Mouse (Mus musculus): ENCODE data around the gene Dock8. TPM values are rescaled to one million over a fixed set of nuclear protein-coding genes. Genes with fewer than 3 reads are reported as not detected.

The Dock8 gene
- polyA plus RNA-seq, 2 experiments = 4.8 to 8.3 TPM

GRCm38 (mm10) chr19:25038293-25038692, 39.0 kb downstream of the Dock8 start:
- Histone ChIP-seq H3K4me3 (replicated peaks; ENCODE audit: low read length) (no peak overlapping the region), H3K9ac (ENCODE audit: low read depth, low read length, severe bottlenecking) (no peak overlapping the region), H3K36me3 (ENCODE audit: control insufficient read depth, insufficient read depth, low read length) (no peaks in the 10 kb centered on the region), H3K9me3 (ENCODE audit: control insufficient read depth, low read length) (no peaks in the 10 kb centered on the region), H3K27me3 (ENCODE audit: control insufficient read depth, insufficient read depth, low read length) (no peaks in the 10 kb centered on the region), H3K4me1 (ENCODE audit: control insufficient read depth, insufficient read depth, low read length) (0 out of 2 replicates have a peak, but pooled peaks cover 3% of the 10 kb centered on the region), H3K4me2 (replicated peaks; ENCODE audit: low read depth, low read length, severe bottlenecking) (no peak overlapping the region), H3K27ac (replicated peaks; ENCODE audit: low read depth, low read length) (no peak overlapping the region)
- no peak for DNase-seq (ENCODE audit: low spot score)
- TF ChIP-seq POLR2A (IDR thresholded peaks at IDR 0.05; ENCODE audit: borderline replicate concordance, extremely low read depth, insufficient read depth, insufficient read length) = no peak
- 34% methylated on average over 6 of the region's 6 CpGs for WGBS
- no peak for ATAC-seq (ENCODE audit: low FRiP score, low read depth)

- DNase-seq (ENCODE audit: low spot score) (no peak), ATAC-seq (ENCODE audit: low FRiP score, low read depth) (no peak)
- Histone ChIP-seq H3K9ac (ENCODE audit: low read depth, low read length, severe bottlenecking) (no peak overlapping the region), H3K4me1 (ENCODE audit: control insufficient read depth, insufficient read depth, low read length) (0 out of 2 replicates have a peak, but pooled peaks cover 3% of the 10 kb centered on the region), H3K4me2 (replicated peaks; ENCODE audit: low read depth, low read length, severe bottlenecking) (no peak overlapping the region), H3K27me3 (ENCODE audit: control insufficient read depth, insufficient read depth, low read length) (no peaks in the 10 kb centered on the region), H3K9me3 (ENCODE audit: control insufficient read depth, low read length) (no peaks in the 10 kb centered on the region), H3K36me3 (ENCODE audit: control insufficient read depth, insufficient read depth, low read length) (no peaks in the 10 kb centered on the region), H3K4me3 (replicated peaks; ENCODE audit: low read length) (no peak overlapping the region), H3K27ac (replicated peaks; ENCODE audit: low read depth, low read length) (no peak overlapping the region)
- 46% methylated on average over 6 of the region's 6 CpGs for WGBS
- no peak for TF ChIP-seq POLR2A (IDR thresholded peaks at IDR 0.05; ENCODE audit: borderline replicate concordance, extremely low read depth, insufficient read depth, insufficient read length)
Observed at GRCm38 (mm10) chr19:25041209-25041608, 41.9 kb downstream of the Dock8 start.

GRCm38 (mm10) chr19:25042973-25043372, 43.6 kb downstream of the Dock8 start:
- 0 out of 2 replicates have a peak, but pooled peaks cover 3% of the 10 kb centered on the region for H3K4me1 ChIP-seq (ENCODE audit: control insufficient read depth, insufficient read depth, low read length)
- no peaks in the 10 kb centered on the region for H3K9me3 ChIP-seq (ENCODE audit: control insufficient read depth, low read length)
- no peaks in the 10 kb centered on the region for H3K27me3 ChIP-seq (ENCODE audit: control insufficient read depth, insufficient read depth, low read length)
- no peak overlapping the region for H3K4me3 ChIP-seq (replicated peaks; ENCODE audit: low read length)
- DNase-seq (ENCODE audit: low spot score) (no peak), ATAC-seq (ENCODE audit: low FRiP score, low read depth) (no peak)
- no peak overlapping the region for H3K27ac ChIP-seq (replicated peaks; ENCODE audit: low read depth, low read length)
- no peak overlapping the region for H3K9ac ChIP-seq (ENCODE audit: low read depth, low read length, severe bottlenecking)
- no peak for TF ChIP-seq POLR2A (IDR thresholded peaks at IDR 0.05; ENCODE audit: borderline replicate concordance, extremely low read depth, insufficient read depth, insufficient read length)
- WGBS = 73% methylated on average over 11 of the region's 11 CpGs
- no peak overlapping the region for H3K4me2 ChIP-seq (replicated peaks; ENCODE audit: low read depth, low read length, severe bottlenecking)
- no peaks in the 10 kb centered on the region for H3K36me3 ChIP-seq (ENCODE audit: control insufficient read depth, insufficient read depth, low read length)

GRCm38 (mm10) chr19:25044057-25044456, 44.7 kb downstream of the Dock8 start:
- 74% methylated on average over 3 of the region's 3 CpGs for WGBS
- DNase-seq (ENCODE audit: low spot score) = no peak
- no peaks in the 10 kb centered on the region for H3K27me3 ChIP-seq (ENCODE audit: control insufficient read depth, insufficient read depth, low read length)

GRCm38 (mm10) chr19:25052355-25052754, 53.0 kb downstream of the Dock8 start:
- H3K4me1 ChIP-seq (ENCODE audit: control insufficient read depth, insufficient read depth, low read length) = no peaks in the 10 kb centered on the region
- H3K9ac ChIP-seq (ENCODE audit: low read depth, low read length, severe bottlenecking) = no peak overlapping the region
- no peak overlapping the region for H3K4me3 ChIP-seq (replicated peaks; ENCODE audit: low read length)
- H3K27ac ChIP-seq (replicated peaks; ENCODE audit: low read depth, low read length) = no peak overlapping the region
- 86% methylated on average over 7 of the region's 7 CpGs for WGBS
- no peak for DNase-seq (ENCODE audit: low spot score)
- no peak for ATAC-seq (ENCODE audit: low FRiP score, low read depth)
- H3K4me2 ChIP-seq (replicated peaks; ENCODE audit: low read depth, low read length, severe bottlenecking) = no peak overlapping the region
- H3K9me3 ChIP-seq (ENCODE audit: control insufficient read depth, low read length) = no peaks in the 10 kb centered on the region
- H3K36me3 ChIP-seq (ENCODE audit: control insufficient read depth, insufficient read depth, low read length) = no peaks in the 10 kb centered on the region
- TF ChIP-seq POLR2A (IDR thresholded peaks at IDR 0.05; ENCODE audit: borderline replicate concordance, extremely low read depth, insufficient read depth, insufficient read length) = no peak
- no peaks in the 10 kb centered on the region for H3K27me3 ChIP-seq (ENCODE audit: control insufficient read depth, insufficient read depth, low read length)

More at GRCm38 (mm10) chr19:25044057-25044456, 44.7 kb downstream of the Dock8 start:
- H3K27ac ChIP-seq (replicated peaks; ENCODE audit: low read depth, low read length) = no peak overlapping the region
- no peak overlapping the region for H3K4me2 ChIP-seq (replicated peaks; ENCODE audit: low read depth, low read length, severe bottlenecking)
- 0 out of 2 replicates have a peak, but pooled peaks cover 3% of the 10 kb centered on the region for H3K4me1 ChIP-seq (ENCODE audit: control insufficient read depth, insufficient read depth, low read length)
- TF ChIP-seq POLR2A (IDR thresholded peaks at IDR 0.05; ENCODE audit: borderline replicate concordance, extremely low read depth, insufficient read depth, insufficient read length) = no peak
- ATAC-seq (ENCODE audit: low FRiP score, low read depth) = no peak
- no peak overlapping the region for H3K4me3 ChIP-seq (replicated peaks; ENCODE audit: low read length)
- H3K36me3 ChIP-seq (ENCODE audit: control insufficient read depth, insufficient read depth, low read length) = no peaks in the 10 kb centered on the region
- H3K9me3 ChIP-seq (ENCODE audit: control insufficient read depth, low read length) = no peaks in the 10 kb centered on the region
- no peak overlapping the region for H3K9ac ChIP-seq (ENCODE audit: low read depth, low read length, severe bottlenecking)

- Histone ChIP-seq H3K4me2 (replicated peaks; ENCODE audit: low read depth, low read length, severe bottlenecking) (no peak overlapping the region), H3K27ac (replicated peaks; ENCODE audit: low read depth, low read length) (no peak overlapping the region), H3K9ac (ENCODE audit: low read depth, low read length, severe bottlenecking) (no peak overlapping the region), H3K36me3 (ENCODE audit: control insufficient read depth, insufficient read depth, low read length) (no peaks in the 10 kb centered on the region), H3K27me3 (ENCODE audit: control insufficient read depth, insufficient read depth, low read length) (no peaks in the 10 kb centered on the region), H3K4me1 (ENCODE audit: control insufficient read depth, insufficient read depth, low read length) (no peaks in the 10 kb centered on the region), H3K9me3 (ENCODE audit: control insufficient read depth, low read length) (no peaks in the 10 kb centered on the region), H3K4me3 (replicated peaks; ENCODE audit: low read length) (no peak overlapping the region)
- DNase-seq (ENCODE audit: low spot score) (no peak), ATAC-seq (ENCODE audit: low FRiP score, low read depth) (no peak)
- WGBS = 76% methylated on average over 7 of the region's 7 CpGs
- no peak for TF ChIP-seq POLR2A (IDR thresholded peaks at IDR 0.05; ENCODE audit: borderline replicate concordance, extremely low read depth, insufficient read depth, insufficient read length)
Observed at GRCm38 (mm10) chr19:25053152-25053551, 53.8 kb downstream of the Dock8 start.
